Mouse (Mus musculus): ENCODE measurements around the gene Ctsm. TPM values are rescaled to one million over a fixed set of nuclear protein-coding genes. Genes with fewer than 3 reads are reported as not detected.
"Not testable (repeated sequence)": the region's sequence is repeated elsewhere in the genome, so short reads cannot be mapped to it uniquely, and the experiment has no call there.

Ctsm gene
- total RNA-seq (2014; fragmentation: Nextera tagmentation) (not detected in 2 replicates), total RNA-seq (2017) (not detected in 2 replicates)

- ATAC-seq (replicated peaks; ENCODE audit: low FRiP score, low TSS enrichment, poor library complexity, severe bottlenecking) = no peak
Observed at GRCm38 (mm10) chr13:61541631-61542030, at the start of gene Ctsm. Ctsm (minus strand) TSS chr13:61541839.

GRCm38 (mm10) chr13:61570027-61570426, 28.4 kb upstream of the Ctsm start, which contains the start of gene Cts3:
Cts3 (minus strand) TSS chr13:61570127.
- ATAC-seq (replicated peaks; ENCODE audit: low FRiP score, low TSS enrichment, poor library complexity, severe bottlenecking) = no peak

GRCm38 (mm10) chr13:61568074-61568473, 26.4 kb upstream of the Ctsm start, which contains the start of gene Gm49352:
Gm49352 (minus strand) TSS chr13:61568174.
- ATAC-seq (replicated peaks; ENCODE audit: low FRiP score, low TSS enrichment, poor library complexity, severe bottlenecking) = not testable (repeated sequence)

Other genes with a start within 250 kb of the Ctsm start
- gene Cts7, start 183.6 kb downstream of the Ctsm start, total RNA-seq (2014; fragmentation: Nextera tagmentation) = not detected in 2 replicates
- gene Cts7, start 183.6 kb downstream of the Ctsm start, total RNA-seq (2017) = not detected in 2 replicates
- gene Gm49352, start 26.3 kb upstream of the Ctsm start, total RNA-seq (2014; fragmentation: Nextera tagmentation) = not detected in 2 replicates
- not detected in 2 replicates for gene Gm49352, start 26.3 kb upstream of the Ctsm start, total RNA-seq (2017)
- gene Cts3, start 28.3 kb upstream of the Ctsm start, total RNA-seq (2014; fragmentation: Nextera tagmentation) = not detected in 2 replicates
- not detected in 2 replicates for gene Cts3, start 28.3 kb upstream of the Ctsm start, total RNA-seq (2017)

Measured in megakaryocyte-erythroid progenitor cell, adult 5-6 weeks (primary cell).